Mouse (Mus musculus) activated CD4-positive, CD25-positive, alpha-beta regulatory T cell, adult 4 months (primary cell): Measurements from ENCODE around the gene Ifit2. TPM values are rescaled to one million over a fixed set of nuclear protein-coding genes. Genes with fewer than 3 reads are reported as not detected.
"Not testable (repeated sequence)": the region's sequence is repeated elsewhere in the genome, so short reads cannot be mapped to it uniquely, and the experiment has no call there.

Source experiments
- ATAC-seq: one replicate; pipeline ENCODE4 v1.8.0; 2017
- polyA plus RNA-seq, 2 experiments: library from polyadenylated mRNA; unstranded; fragments of 100-300 nt; shearing (Covaris generic); gene quantifications; one replicate each; pipeline ENCODE4 v1.2.1; 2017

The Ifit2 gene
- polyA plus RNA-seq, 2 experiments from 2014 or later, result 25.6 to 26.6 TPM

DNA sequence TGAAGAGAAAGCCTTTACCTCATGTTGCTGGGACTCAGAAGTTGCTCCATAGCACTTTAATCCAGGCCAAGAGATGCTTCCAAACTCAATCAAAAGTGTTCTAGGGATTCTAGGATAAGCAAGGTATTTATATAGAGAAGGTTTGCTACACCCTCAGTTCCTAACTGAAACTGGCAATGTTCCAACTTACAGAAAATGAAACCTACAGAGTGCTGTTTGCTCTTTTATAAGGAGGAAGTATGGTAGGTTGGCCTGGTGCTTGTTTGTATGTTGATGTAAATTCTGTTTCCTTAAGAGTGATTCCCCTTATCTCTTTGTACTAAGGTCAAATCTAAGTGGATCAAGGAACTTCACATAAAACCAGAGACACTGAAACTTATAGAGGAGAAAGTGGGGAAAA, 48.8 kb downstream of the Ifit2 start:
- peak; percentile 77 for ATAC-seq

DNA sequence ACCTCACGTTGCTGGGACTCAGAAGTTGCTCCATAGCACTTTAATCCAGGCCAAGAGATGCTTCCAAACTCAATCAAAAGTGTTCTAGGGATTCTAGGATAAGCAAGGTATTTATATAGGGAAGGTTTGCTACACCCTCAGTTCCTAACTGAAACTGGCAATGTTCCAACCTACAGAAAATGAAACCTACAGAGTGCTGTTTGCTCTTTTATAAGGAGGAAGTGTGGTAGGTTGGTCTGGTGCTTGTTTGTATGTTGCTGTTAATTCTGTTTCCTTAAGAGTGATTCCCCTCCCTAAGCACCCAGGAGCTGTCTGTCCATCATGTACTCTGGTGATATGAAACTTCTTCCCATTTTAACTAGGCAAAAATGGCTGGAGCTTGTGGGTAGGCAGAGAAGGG, 51.4 kb downstream of the Ifit2 start, which contains the start of gene Ifit1bl1:
Ifit1bl1 (minus strand) TSS at position 69 of the 400 bp plus-strand sequence.
- peak; percentile 75 for ATAC-seq

DNA sequence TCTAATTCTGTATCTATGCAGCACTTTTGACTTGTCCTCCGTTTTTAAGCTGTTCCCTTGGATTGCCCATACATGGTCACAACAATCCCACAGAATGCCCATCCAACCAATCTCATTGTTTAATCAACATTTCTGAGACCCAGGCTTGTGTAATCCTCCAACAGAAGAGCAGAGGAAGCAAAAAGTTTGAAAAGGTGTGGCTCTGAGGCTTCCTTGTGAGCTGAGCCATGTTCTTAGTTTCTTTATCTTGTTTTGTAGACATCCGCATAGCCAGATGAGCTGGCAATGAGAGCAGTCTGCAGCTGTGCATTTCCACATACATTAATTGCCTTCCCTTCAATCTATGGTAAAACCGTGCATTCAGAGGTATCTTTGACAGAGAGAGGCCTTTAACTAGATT, 55.0 kb downstream of the Ifit2 start:
- ATAC-seq, result no peak

DNA sequence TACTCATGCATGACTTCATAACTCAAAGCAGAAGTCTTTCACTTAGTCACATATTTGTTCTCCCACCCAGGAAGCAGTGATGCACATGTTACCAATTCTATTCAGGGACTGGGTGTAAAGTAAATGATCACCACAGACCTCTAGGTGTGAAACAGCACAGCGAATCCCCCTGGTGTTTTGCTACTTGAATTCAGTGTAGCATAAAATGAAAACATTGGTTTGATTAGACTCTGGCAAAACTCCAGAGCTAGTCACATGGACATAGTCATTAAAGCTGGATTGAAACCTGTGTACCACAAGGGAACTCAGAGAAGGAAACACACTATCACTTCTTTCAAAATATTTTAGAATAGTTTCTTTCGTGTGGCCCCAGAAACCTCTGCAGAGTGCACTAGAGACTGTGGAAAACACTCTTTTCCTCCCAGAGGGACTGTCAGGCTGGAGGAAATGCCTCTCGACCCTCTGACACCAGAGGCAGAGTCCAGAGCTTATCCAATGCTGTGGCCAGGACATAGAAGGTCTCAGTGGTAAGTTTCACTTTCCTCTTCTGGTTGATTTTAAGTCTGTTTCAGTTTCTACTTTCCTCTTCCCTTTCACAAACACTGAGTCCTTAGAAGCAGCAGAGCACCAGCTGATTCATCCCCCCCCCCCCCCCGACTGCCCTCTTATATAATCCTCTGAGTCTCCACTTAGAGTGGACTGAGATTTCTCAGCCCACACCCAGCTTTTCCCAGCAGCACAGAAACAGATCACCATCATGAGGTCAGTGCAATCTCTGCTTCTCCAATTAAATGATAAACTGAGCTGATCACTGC, 57.0 kb downstream of the Ifit2 start, which contains the start of gene Ifit3b:
Ifit3b (plus strand) TSS at position 734 of the 815 bp plus-strand sequence.
- peak; percentile 80 for ATAC-seq

DNA sequence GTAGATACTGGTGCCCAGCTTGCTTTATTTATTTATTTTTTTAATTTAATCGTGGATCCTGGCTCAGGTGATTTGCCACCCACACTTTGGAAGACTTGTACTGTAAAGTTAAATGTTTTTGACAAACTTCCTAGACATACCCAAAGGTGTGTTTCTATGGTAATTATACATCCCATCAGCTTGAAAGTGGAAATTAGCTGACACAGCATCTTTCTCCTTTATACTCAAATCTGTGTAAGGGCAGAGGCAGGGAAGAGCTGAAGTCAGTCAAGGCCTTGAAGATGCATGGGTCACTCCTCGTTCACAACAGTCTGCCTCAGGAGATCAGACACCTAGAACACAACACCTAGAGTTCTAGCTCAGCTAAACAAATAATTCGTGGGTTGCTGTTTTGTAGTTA, 59.6 kb downstream of the Ifit2 start:
- not testable (repeated sequence) for ATAC-seq

DNA sequence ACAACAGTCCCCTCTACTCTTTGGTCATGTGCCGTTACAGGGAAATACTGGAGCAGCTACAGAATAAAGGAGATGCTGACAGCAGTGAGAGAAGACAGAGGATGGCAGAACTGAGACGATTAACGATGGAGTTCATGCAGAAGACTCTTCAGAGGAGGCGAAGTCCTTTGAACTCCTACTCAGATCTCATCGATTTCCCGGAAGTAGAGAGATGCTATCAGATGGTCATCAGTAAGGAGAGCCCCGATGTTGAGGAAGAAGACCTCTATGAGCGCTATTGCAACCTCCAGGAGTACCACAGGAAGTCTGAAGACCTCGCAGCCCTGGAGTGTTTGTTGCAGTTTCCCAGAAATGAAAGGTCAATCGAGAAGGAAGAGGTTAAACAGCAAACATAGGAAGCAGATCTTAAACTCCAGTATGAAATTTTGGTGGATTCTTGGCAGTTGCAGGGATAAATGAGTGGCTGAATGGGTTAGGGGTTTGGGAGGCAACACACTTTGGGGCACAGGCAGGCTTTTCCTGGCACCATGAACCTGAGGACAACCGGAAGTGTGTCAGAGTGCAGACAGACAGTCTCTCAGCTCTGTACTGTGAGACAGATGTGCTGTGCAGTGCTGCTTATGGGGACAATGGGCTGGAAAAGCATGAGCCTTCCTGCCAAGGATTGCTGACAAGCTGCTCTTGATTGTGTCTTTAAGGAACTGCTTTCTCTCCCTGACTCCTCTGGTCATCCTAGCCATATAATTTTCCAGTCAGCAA, 61.9 kb downstream of the Ifit2 start:
- peak; percentile 63 for ATAC-seq

DNA sequence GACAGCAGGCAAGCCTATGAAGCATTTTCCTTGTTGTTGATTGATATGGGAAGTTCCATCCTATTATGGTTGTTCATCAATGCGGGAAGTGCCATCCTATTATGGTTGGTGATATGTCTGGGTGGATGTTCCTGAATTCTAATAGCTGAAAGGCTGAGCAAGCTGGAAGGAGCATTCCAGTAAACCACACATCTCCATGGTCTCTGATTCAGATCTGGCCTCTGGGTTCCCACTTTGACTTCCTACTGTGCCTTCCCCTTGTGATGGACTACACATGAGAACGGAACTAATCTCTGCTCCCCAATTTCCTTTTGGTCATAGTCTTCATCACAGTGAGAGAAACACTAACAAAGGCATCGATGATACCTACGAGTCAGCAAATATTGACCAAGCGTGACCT, 70.4 kb downstream of the Ifit2 start:
- ATAC-seq, result no peak

DNA sequence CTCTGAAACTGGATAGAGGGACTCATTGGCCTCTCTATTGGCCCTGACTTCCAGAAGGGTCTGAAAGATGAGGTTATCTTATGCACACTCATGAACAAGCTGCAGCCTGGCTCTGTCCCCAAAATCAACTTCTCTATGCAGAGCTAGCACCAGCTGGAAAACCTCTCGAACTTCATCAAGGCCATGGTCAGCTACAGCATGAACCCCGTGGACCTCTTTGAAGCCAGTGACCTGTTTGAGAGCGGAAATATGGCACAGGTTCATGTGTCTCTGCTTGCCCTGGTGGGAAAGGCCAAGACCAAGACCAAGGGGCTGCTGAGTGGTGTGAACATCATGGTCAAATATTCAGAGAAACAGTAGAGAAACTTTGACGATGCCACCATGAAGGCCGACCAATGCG, 73.3 kb downstream of the Ifit2 start:
- ATAC-seq, result no peak

DNA sequence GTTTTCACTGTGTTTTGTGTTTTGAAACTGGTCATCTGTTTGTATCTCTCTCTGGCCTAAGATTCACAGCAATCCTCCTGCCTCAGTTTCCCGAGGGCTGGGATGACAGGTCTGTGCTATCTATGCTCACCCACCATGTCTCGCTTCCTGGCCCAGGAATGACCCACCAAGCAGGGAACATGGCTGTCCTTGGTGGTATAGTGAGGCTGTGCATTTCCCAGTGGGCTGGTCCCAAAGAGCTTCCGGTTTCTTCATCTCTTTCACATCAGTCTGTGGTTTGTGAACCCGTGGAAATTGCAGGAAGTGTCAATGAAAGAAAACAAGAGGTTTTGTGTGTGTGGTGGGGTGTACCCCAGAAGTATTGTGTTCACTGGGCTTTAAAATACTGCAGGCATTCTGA, 74.2 kb downstream of the Ifit2 start:
- ATAC-seq, result peak; percentile 28

Other genes with a start within 250 kb of the Ifit2 start
- not detected for gene Ch25h, start 75.5 kb upstream of the Ifit2 start, polyA plus RNA-seq
- gene Lipa, start 23.2 kb upstream of the Ifit2 start, polyA plus RNA-seq, result 100 to 1,000 TPM in 1 of 2 experiments, 10 to 100 TPM in 1; 98.8 to 105 TPM
- gene Ifit3, start 32.8 kb downstream of the Ifit2 start, polyA plus RNA-seq, result 10 to 100 TPM; 42.8 to 58.3 TPM
- gene Ifit1bl1, start 51.3 kb downstream of the Ifit2 start, polyA plus RNA-seq, result 10 to 100 TPM; 76.0 to 92.6 TPM
- 10 to 100 TPM in 1 of 2 experiments, 1 to 10 TPM in 1; 6.8 to 10.8 TPM for gene Ifit3b, start 57.3 kb downstream of the Ifit2 start, polyA plus RNA-seq
- gene Ifit1bl2, start 90.0 kb downstream of the Ifit2 start, polyA plus RNA-seq, result under 1 TPM; 0.57 to 0.73 TPM
- gene Ifit1, start 90.2 kb downstream of the Ifit2 start, polyA plus RNA-seq, result 10 to 100 TPM; 46.7 to 71.6 TPM
- gene Slc16a12, start 196.6 kb downstream of the Ifit2 start, polyA plus RNA-seq, result not detected